Mouse (Mus musculus) B cell, adult (primary cell): Measurements from ENCODE around the gene Cntd1. TPM values are rescaled to one million over a fixed set of nuclear protein-coding genes. Genes with fewer than 3 reads are reported as not detected.

Source experiments
- total RNA-seq: library from RNA; stranded (reverse); gene quantifications from 4 replicates; pipeline ENCODE4 v1.2.4, GENCODE M21; 2023; ENCODE audit not compliant: inconsistent age

The Cntd1 gene
- 0.22 to 0.51 TPM (median 0.47 TPM) in 4 replicates for total RNA-seq

DNA sequence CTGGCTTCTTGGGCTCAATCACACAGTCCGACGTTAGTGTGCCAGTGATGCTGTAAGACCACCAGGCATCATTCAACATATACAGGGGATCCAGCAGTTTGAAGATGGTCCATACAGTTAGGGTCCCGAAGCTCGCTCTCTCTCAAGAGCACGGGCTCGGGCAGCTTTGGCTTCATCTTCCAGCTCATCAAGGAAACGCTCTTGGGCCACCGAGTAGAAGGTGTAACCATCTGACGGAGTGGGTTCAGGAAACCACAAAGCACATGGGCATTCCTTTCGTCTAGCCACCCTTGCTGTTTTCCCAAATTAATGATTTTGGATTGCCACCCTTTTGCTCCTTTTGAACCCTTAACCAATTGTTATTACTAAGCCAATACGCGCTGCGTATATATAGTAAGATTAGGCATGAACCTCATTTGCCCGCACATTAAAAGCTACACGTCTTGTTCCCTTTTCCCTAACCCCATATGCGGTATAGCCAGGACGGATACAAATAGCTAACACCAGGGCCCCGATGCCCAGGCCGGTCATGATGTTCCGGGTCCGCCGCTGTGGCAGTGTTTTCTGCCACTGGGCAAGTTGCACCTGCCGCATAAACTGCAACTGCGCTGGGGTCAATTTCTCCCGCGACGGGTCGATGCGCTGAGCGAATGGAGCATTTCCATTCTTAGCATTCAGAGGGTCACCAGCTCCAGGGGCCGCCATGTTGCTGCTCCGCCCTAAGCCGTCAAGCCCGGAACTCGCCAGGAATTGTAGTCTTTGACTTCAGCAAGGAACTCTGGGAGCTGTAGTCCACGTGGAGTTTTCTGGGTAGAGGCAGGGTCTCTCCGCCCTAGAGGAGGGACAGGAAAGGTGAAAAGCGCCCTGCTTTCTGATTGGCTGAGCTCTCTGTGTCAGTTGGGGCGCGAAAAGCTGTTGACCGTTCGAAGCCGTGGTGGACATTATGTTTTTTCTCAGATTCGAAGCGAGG is at the start of gene Cntd1, which contains the start of gene Coa3:
TSS of gene Cntd1 (plus strand) at position 790 of the 970 bp plus-strand sequence.
TSS of gene Coa3 (minus strand) at position 892 of the 970 bp plus-strand sequence.

DNA sequence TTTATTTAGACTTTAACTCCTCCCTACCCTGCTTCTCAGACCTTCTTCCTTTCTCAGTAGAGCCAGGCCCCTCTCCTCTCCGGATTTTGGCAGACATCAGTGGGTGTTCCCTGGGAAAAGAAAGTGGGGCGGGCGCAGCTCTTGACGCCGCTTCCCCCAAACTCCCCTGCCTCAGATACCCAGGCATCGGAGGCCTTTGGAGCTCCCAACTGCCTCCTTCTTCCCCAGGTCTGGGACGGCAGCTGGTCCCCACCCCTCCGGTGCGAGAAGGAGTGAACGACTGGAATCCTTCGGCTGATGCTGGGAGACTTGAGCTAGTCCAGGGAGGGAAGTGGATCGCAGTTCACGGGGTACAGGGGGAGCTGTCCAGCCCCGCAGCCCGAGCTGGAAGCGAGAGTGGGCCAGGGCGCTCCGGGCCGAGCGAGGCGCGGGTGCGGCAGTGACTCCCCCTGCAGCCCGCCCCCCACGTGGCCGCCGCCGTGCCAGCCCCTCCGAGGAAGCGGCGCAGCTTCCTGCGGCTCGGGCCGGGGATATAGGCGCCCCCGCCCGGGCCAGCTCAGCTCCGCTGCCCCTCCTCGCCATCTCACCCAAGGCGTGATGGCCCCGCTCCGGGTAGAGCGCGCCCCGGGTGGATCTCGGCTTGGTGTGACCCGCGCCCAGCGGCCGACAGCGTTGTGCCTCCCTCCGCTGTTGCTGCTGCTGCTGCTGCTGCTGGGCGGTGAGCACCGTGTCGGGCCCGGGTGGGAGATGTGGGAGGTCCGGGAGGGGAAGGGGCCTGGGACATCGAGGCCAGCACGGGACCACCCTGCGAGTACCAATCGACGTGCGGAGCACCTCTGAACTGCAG is 32.7 kb upstream of the Cntd1 start, which contains the start of gene Ramp2:
TSS of gene Ramp2 (plus strand) at position 174 of the 847 bp plus-strand sequence.

DNA sequence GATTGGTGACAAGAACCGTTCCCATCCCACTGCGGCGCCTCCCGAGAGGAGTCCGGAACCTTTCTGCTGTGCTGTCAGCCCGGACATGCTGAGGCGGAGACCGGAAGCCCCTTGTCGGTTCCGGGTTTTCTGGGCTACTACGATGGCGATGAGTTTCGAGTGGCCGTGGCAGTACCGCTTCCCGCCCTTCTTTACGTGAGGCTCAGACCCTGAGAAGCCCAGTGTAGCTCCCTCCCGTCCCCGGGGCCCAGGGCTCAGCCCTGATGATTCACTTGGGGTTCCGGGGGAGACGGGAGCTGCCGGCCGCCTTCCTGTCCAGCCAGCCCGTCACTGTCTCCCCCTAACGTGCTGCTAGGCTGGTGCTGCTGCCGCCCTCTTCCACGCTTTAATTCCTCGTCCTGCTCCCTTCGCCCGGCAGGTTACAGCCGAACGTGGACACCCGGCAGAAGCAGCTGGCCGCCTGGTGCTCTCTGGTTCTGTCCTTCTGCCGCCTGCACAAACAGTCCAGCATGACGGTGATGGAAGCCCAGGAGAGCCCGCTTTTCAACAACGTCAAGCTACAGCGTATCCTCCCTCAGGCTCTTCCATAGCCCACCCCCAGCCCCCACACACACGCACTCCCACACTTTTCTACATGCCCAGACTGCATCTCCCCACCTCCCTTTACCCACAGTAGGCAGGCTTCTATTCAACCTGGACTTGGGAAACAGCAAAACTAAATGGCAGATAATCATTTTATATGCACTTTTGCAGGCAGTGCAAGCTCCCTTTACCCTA is 25.0 kb upstream of the Cntd1 start, which contains the start of gene Vps25:
TSS of gene Vps25 (plus strand) at position 95 of the 777 bp plus-strand sequence.

DNA sequence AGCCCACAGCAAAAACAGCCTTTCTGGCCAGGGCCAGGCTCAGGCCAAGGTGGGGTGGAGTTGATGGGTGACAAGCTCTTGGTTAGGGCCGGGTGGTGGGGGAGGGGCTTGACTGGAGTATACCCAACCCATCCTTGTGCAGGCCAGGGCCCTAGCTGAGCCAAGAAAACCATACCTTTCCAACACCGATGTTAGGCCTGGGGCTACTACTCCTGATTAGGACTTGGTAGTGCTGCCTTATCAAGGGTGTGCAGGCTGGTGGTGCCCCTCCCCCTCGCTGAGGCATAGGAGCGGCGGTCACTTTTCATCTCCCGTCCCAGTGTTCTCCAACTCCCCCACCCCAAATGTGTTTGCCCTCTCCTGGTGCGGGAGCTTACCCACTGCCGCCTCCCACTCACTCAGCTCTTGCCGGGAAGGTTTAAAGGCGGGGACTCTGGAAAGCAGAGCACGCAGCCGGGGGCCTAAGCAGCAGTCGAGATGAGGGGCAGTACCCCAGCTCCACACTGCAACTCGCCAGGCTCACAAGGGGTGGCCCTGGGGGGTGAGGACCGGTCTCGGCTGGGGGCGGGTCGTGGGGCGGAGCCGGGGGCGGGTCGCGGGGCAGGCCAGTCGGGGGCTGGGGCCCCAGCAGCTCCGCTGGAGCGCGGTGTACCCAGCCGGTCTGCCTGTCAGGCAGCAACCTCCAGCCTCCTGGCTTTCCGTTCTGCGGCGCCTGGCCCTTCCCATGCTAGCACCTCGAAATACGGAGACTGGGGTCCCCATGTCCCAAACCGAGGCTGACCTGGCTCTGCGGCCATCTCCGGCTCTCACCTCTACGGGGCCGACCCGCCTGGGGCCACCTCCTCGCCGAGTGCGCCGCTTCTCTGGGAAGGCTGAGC is 18.6 kb upstream of the Cntd1 start, which contains the start of gene Wnk4:
TSS of gene Wnk4 (plus strand) at position 620 of the 878 bp plus-strand sequence.

DNA sequence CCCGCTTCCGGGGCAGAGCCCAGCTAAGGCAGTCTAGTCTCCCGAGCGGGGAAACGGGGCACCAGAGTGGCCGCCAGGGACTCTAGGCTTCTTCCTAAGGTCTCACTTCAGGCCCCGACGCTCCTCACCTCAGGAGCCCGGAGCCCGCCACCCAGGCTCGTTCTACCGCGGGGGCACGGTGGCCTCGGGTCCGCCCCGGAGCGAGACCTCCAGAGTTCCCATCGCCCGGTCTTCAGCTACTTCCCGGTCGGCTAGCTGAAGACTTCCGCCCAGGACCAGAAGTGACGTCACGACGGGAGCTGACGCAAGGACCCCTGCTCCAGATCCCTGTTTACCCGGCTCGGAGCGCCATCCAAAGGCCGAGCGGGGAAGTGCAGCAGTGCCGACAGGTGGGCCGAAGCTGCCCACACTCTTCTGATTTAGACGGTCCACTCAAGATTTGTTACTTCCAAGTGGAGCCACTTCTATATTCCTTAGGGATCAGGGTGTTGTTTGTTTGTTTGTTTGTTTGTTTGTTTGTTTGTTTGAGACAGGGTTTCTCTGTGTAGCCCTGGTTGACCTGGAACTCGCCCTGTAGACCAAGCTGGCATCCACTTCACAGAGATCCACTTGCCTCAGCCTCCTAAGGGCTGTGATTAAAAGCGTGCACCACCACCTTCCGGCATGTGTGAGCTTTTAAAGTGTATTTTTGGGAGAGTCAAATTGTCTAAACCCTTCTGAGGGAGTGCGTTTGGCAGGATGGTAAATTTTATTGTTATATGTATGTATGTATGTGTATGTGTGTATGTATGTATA is 23.4 kb downstream of the Cntd1 start, which contains the start of gene Becn1:
TSS of gene Becn1 (minus strand) at position 283 of the 795 bp plus-strand sequence.

DNA sequence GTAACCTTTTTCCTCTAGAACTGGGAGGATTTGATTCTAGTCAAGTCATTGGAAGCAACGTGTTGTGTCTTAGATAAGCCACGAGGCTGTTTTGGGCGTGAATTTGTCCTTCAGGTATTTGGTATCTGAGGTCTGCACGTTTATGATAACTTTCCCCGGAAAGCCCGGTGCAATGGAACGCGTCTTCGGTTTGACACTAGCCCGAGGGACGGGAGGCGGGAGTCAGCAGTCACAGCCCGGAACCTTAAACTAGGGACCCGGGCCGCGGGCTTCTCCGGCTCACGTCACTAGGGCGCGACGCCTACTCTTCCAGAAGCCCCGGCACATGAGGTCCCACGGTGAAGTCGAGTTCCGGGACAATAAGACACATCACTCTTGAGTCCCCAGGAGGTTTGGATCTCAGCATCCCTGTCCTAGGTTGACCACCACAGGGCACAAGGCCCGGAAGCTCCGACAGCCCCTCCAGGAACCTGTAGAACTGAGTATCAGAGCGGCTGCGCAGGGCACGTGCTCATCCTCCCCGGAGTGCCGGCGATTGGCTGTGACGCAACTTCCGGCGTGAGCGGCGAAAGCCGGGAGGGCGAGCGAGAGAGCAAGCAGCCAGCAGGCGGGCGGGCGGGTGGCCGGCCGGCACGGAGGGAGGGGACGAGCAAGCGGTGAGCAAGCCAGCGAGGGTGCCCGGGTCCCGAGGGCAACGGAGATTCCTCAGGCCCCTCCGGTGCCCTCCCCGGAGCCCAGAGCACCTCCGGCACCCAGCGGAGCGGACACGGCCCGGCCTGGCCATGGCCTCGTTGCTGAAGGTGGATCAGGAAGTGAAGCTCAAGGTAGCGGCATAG is 37.1 kb downstream of the Cntd1 start, which contains the start of gene Psme3:
TSS of gene Psme3 (plus strand) at position 549 of the 836 bp plus-strand sequence.

DNA sequence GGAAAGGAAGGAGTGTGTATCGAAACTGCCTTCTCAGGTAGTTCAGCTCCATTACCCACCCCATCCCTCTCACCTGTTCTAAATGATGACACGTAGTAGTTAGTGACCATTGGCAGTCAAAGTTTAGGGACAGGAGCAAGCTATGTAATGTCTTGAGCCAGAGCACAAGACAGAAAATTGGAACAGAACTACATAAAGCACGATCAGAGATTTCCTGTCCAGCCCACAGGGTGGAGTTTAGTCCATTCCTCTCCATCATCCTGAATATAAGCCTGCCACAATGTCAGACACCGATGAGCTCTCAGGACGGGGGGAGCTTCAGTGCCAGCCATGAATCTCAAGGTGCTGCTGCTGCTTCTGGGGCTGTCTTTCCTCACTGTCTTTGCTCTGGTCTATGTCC is 46.0 kb downstream of the Cntd1 start, which contains the start of gene Aoc2:
TSS of gene Aoc2 (plus strand) at position 301 of the 400 bp plus-strand sequence.

DNA sequence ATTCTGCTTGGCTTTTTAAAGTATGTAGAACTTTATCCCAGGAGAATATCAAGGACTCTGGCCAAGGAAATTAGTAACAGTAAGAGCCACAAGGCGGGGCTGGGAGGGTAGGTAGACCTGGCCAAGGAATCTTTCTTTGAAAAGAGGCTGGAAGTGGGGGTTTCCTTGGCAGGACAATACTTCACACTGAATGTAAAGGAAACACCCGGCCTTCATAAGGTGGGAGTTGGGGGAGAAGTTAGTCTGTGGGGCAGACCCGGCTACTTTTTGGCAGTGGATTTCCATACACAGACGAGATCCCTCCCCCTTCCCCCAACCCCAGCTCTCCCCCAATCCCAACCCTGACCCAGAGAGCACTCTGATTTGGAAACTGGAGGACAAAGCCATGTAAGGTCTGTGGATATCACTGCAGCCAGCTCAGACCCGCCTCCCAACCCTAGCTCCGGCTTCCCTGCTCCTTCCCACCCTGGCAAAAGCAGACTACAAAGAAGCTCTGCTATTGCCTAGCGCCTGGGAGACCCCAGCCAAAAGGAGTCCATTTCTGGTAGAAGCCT is 51.6 kb downstream of the Cntd1 start, which contains the start of gene Aoc3:
TSS of gene Aoc3 (plus strand) at position 235 of the 554 bp plus-strand sequence.

Other genes starting within 250 kb of the Cntd1 start
- gene Naglu, start 209.0 kb upstream of the Cntd1 start, total RNA-seq: 14.4 to 19.4 TPM (median 17.3 TPM) in 4 replicates
- 1.4 to 3.2 TPM (median 2.5 TPM) in 4 replicates for gene Hsd17b1, start 200.6 kb upstream of the Cntd1 start, total RNA-seq
- gene Coasy, start 196.4 kb upstream of the Cntd1 start, total RNA-seq: 17.2 to 20.1 TPM (median 18.2 TPM) in 4 replicates
- gene Mlx, start 191.7 kb upstream of the Cntd1 start, total RNA-seq: 30.7 to 44.8 TPM (median 34.4 TPM) in 4 replicates
- gene Psmc3ip, start 183.6 kb upstream of the Cntd1 start, total RNA-seq: 3.3 to 5.1 TPM (median 4.1 TPM) in 4 replicates
- 71.0 to 73.7 TPM (median 72.2 TPM) in 4 replicates for gene Retreg3, start 159.1 kb upstream of the Cntd1 start, total RNA-seq
- gene Tubg1, start 159.1 kb upstream of the Cntd1 start, total RNA-seq: 14.2 to 19.4 TPM (median 16.1 TPM) in 4 replicates
- gene Tubg2, start 123.1 kb upstream of the Cntd1 start, total RNA-seq: 2.9 to 6.1 TPM (median 3.9 TPM) in 4 replicates
- 0.32 to 0.80 TPM (median 0.59 TPM) in 4 replicates for gene Cntnap1, start 108.5 kb upstream of the Cntd1 start, total RNA-seq
- 0.61 to 2.3 TPM (median 1.3 TPM) in 4 replicates for gene Plekhh3, start 107.7 kb upstream of the Cntd1 start, total RNA-seq
- gene Ccr10, start 103.6 kb upstream of the Cntd1 start, total RNA-seq: 0.60 TPM in 1 of 4 replicates, not detected in the others
- 74.4 to 88.1 TPM (median 79.3 TPM) in 4 replicates for gene Ezh1, start 52.5 kb upstream of the Cntd1 start, total RNA-seq
- not detected in 4 replicates for gene Ramp2, start 33.0 kb upstream of the Cntd1 start, total RNA-seq
- gene Vps25, start 25.3 kb upstream of the Cntd1 start, total RNA-seq: 73.6 to 86.7 TPM (median 83.1 TPM) in 4 replicates
- 0.21 to 1.5 TPM (median 1.1 TPM) in 4 replicates for gene Wnk4, start 18.4 kb upstream of the Cntd1 start, total RNA-seq
- gene Coa3, start 102 bp downstream of the Cntd1 start, total RNA-seq: 26.7 to 40.5 TPM (median 28.5 TPM) in 4 replicates
- gene Becn1, start 23.3 kb downstream of the Cntd1 start, total RNA-seq: 177 to 193 TPM (median 186 TPM) in 4 replicates
- gene Psme3, start 37.2 kb downstream of the Cntd1 start, total RNA-seq: 134 to 152 TPM (median 146 TPM) in 4 replicates
- 13.2 to 15.9 TPM (median 13.8 TPM) in 4 replicates for gene Aoc2, start 46.1 kb downstream of the Cntd1 start, total RNA-seq
- 0.26 to 0.87 TPM (median 0.59 TPM) in 4 replicates for gene Aoc3, start 51.6 kb downstream of the Cntd1 start, total RNA-seq
- not detected in 4 replicates for gene G6pc, start 88.5 kb downstream of the Cntd1 start, total RNA-seq
- 18.5 to 27.4 TPM (median 26.4 TPM) in 4 replicates for gene Aarsd1, start 138.6 kb downstream of the Cntd1 start, total RNA-seq
- 0.87 to 3.1 TPM (median 1.6 TPM) in 4 replicates for gene Gm27029, start 145.8 kb downstream of the Cntd1 start, total RNA-seq
- gene Rundc1, start 146.1 kb downstream of the Cntd1 start, total RNA-seq: 20.8 to 21.4 TPM (median 20.9 TPM) in 4 replicates
- gene Ptges3l, start 146.3 kb downstream of the Cntd1 start, total RNA-seq: 1.7 to 2.7 TPM (median 2.0 TPM) in 4 replicates
- 98.0 to 135 TPM (median 128 TPM) in 4 replicates for gene Rpl27, start 163.3 kb downstream of the Cntd1 start, total RNA-seq
- 63.1 to 83.1 TPM (median 74.7 TPM) in 4 replicates for gene Ifi35, start 169.4 kb downstream of the Cntd1 start, total RNA-seq
- gene Rnd2, start 186.0 kb downstream of the Cntd1 start, total RNA-seq: 0.87 to 1.5 TPM (median 1.0 TPM) in 4 replicates
- 13.4 to 20.3 TPM (median 15.6 TPM) in 4 replicates for gene Vat1, start 187.2 kb downstream of the Cntd1 start, total RNA-seq